Mouse (Mus musculus): ENCODE measurements around the gene Prrg2. TPM values are rescaled to one million over a fixed set of nuclear protein-coding genes. Genes with fewer than 3 reads are reported as not detected.

Gene Prrg2
- total and polyA plus RNA-seq, 2 experiments = 26.1 to 74.1 TPM

DNA sequence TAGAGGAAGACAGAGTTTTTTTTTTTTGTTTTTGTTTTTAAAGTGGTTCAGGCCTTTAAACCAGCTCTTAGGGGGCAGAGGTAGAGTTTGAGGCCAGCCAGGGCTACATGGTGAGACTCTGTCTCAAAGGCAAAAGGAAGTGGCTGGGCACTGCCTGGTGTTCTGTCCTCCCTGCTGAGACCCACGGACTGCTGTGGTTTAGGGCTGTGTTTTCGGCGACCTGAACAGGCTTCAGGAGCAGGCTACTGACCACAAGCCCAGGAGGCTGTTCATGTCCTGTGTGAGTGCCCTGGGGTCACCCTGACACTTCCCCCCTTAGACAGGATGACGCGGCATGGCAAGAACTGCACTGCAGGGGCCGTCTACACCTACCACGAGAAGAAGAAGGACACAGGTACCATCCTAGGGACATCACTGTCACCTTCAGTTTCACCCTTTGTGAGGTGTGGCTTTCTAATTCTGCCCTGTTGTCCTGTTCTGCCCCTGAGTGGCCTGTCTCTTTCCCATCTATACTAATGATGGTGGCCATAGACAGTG lies 10.8 kb upstream of the Prrg2 start:
- WGBS = 69% methylated on average over 7 of the region's 7 CpGs
- H3K9ac ChIP-seq (ENCODE audit: low read depth, low read length) = no peak overlapping the region
- peaks cover 28% of the 10 kb centered on the region; the same call in 1 of the 2 replicates for H3K79me2 ChIP-seq (ENCODE audit: control insufficient read depth, insufficient read depth, low read length)
- no peak overlapping the region for H3K4me3 ChIP-seq (ENCODE audit: insufficient read depth, low read depth, low read length)
- no peak for TF ChIP-seq CTCF (IDR thresholded peaks at IDR 0.05; ENCODE audit: low read depth, low read length)
- no peak for TF ChIP-seq POLR2A (IDR thresholded peaks at IDR 0.05; ENCODE audit: extremely low read depth, insufficient read depth, low read length)
- H3K27me3 ChIP-seq (ENCODE audit: control insufficient read depth, insufficient read depth, low read length) = no peaks in the 10 kb centered on the region
- H3K4me1 ChIP-seq (ENCODE audit: control insufficient read depth, insufficient read depth, low read length) = peaks cover 16% of the 10 kb centered on the region
- H3K27ac ChIP-seq (replicated peaks; ENCODE audit: insufficient read depth, low read depth, low read length) = peak overlapping the region; percentile 47; the same call in 1 of the 2 replicates
- H3K36me3 ChIP-seq (ENCODE audit: control insufficient read depth, insufficient read depth, low read length) = no peaks in the 10 kb centered on the region
- DNase-seq (ENCODE audit: extremely low read depth, low read depth, low spot score) = no peak

DNA sequence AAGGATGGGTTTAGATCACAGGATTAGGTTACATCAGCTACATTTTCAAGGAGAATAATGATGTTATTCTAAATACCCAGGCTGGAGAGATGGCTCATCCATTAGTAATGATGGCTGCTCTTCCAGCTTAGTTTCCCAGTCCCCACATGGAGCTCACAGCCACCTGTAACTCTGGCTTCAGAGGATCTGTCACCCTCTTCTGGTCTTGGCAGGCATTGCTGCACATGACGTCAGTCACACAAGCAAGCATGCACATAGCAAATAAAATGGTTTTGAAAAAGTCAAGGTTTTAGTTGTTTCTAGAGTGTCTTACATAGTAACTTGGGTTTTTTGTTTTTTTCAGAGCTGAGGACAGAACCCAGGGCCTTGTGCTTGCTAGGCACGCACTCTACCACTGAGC lies 9.8 kb upstream of the Prrg2 start:
- H3K4me1 ChIP-seq (ENCODE audit: control insufficient read depth, insufficient read depth, low read length) = peaks cover 16% of the 10 kb centered on the region
- peak; percentile 63 for TF ChIP-seq CTCF (IDR thresholded peaks at IDR 0.05; ENCODE audit: low read depth, low read length)
- no peak for TF ChIP-seq POLR2A (IDR thresholded peaks at IDR 0.05; ENCODE audit: extremely low read depth, insufficient read depth, low read length)
- WGBS = 22% methylated on average over 2 of the region's 2 CpGs
- H3K79me2 ChIP-seq (ENCODE audit: control insufficient read depth, insufficient read depth, low read length) = peaks cover 29% of the 10 kb centered on the region; the same call in 1 of the 2 replicates
- H3K36me3 ChIP-seq (ENCODE audit: control insufficient read depth, insufficient read depth, low read length) = no peaks in the 10 kb centered on the region
- peak overlapping the region; percentile 55 for H3K27ac ChIP-seq (replicated peaks; ENCODE audit: insufficient read depth, low read depth, low read length)
- no peaks in the 10 kb centered on the region for H3K27me3 ChIP-seq (ENCODE audit: control insufficient read depth, insufficient read depth, low read length)
- no peak for DNase-seq (ENCODE audit: extremely low read depth, low read depth, low spot score)
- no peak overlapping the region for H3K9ac ChIP-seq (ENCODE audit: low read depth, low read length)
- no peak overlapping the region for H3K4me3 ChIP-seq (ENCODE audit: insufficient read depth, low read depth, low read length)

DNA sequence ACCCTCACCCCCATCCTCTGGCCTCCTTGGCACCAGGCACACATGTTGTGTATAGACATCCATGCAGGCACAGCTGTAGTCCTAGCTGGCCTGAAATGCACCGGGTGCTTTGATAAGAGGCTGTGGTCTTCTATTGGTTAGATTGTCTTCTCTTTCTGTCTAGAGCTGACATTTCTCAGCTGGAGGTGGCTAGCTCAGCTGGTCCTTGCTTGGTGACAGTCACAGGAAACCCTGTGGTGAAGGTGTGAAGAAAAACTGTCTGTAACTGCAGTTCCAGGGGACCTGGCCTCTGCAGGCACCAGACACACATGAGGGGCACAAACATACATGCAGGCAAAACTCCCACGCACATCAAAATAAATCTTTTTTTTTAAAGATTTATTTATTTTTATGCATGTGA lies 7.2 kb upstream of the Prrg2 start:
- H3K27me3 ChIP-seq (ENCODE audit: control insufficient read depth, insufficient read depth, low read length) = no peaks in the 10 kb centered on the region
- no peak for DNase-seq (ENCODE audit: extremely low read depth, low read depth, low spot score)
- peaks cover 31% of the 10 kb centered on the region; the same call in 1 of the 2 replicates for H3K79me2 ChIP-seq (ENCODE audit: control insufficient read depth, insufficient read depth, low read length)
- no peak overlapping the region for H3K9ac ChIP-seq (ENCODE audit: low read depth, low read length)
- 90% methylated on average over 2 of the region's 2 CpGs for WGBS
- H3K4me1 ChIP-seq (ENCODE audit: control insufficient read depth, insufficient read depth, low read length) = peaks cover 9% of the 10 kb centered on the region
- TF ChIP-seq POLR2A (IDR thresholded peaks at IDR 0.05; ENCODE audit: extremely low read depth, insufficient read depth, low read length) = no peak
- TF ChIP-seq CTCF (IDR thresholded peaks at IDR 0.05; ENCODE audit: low read depth, low read length) = no peak
- H3K27ac ChIP-seq (replicated peaks; ENCODE audit: insufficient read depth, low read depth, low read length) = no peak overlapping the region
- H3K4me3 ChIP-seq (ENCODE audit: insufficient read depth, low read depth, low read length) = no peak overlapping the region
- H3K36me3 ChIP-seq (ENCODE audit: control insufficient read depth, insufficient read depth, low read length) = no peaks in the 10 kb centered on the region

DNA sequence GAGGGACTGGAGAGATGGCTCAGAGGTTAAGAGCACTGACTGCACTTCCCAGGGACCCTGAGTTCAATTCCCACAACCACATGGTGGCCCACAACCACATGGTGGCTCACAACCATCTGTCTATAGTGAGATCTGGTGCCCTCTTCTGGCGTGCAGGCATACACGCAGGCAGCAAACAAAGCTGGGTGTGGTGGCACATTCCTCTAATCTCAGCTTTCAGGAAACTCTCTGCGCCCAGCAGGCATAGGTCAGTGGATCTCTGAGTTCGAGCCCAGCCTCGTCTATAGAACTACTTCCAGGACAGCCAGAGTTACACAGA lies 5.5 kb upstream of the Prrg2 start:
- TF ChIP-seq CTCF (IDR thresholded peaks at IDR 0.05; ENCODE audit: low read depth, low read length) (peak; percentile 92), POLR2A (IDR thresholded peaks at IDR 0.05; ENCODE audit: extremely low read depth, insufficient read depth, low read length) (no peak)
- Histone ChIP-seq H3K27ac (replicated peaks; ENCODE audit: insufficient read depth, low read depth, low read length) (no peak overlapping the region), H3K9ac (ENCODE audit: low read depth, low read length) (no peak overlapping the region), H3K36me3 (ENCODE audit: control insufficient read depth, insufficient read depth, low read length) (no peaks in the 10 kb centered on the region), H3K4me3 (ENCODE audit: insufficient read depth, low read depth, low read length) (no peak overlapping the region), H3K4me1 (ENCODE audit: control insufficient read depth, insufficient read depth, low read length) (peaks cover 12% of the 10 kb centered on the region), H3K27me3 (ENCODE audit: control insufficient read depth, insufficient read depth, low read length) (no peaks in the 10 kb centered on the region), H3K79me2 (ENCODE audit: control insufficient read depth, insufficient read depth, low read length) (peaks cover 29% of the 10 kb centered on the region)
- 33% methylated on average over 5 of the region's 5 CpGs for WGBS
- DNase-seq (ENCODE audit: extremely low read depth, low read depth, low spot score) = peak; percentile 51

DNA sequence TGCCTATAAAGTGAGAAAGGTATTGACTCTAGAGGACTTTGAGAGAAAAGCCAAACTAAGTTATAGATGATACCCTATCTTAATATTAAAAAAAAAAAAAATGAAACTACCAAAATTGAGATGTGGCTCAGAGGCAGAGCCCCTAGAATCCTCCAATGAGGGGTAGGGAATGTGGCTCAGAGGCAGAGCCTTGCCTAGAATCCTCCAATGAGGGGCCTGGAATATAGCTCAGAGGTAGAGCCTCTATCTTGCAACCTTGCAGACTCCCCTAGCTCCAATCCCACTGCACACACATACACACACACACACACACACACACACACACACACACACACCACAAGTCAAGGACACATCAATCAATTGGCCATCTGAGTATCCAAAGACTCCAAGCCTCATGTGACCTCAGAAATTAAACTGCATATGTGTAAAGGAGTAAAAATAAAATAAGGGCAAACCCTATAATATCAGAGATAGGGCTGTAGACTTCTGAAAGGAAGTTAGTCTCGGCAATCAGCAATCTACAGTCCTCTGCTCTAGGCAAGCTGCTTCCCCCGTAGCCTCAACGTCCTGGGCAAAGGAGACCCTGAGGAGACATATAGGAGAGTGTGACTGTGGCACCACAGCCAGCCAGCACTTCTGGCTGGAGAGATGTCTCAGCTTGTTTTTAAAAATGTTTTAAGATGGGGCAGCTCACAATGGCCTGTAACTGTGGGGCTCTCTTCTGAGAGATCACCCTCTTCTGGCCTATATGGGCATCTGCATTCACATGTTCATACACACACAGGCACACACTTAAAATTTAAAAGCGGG lies 4.9 kb upstream of the Prrg2 start:
- DNase-seq (ENCODE audit: extremely low read depth, low read depth, low spot score) = no peak
- no peaks in the 10 kb centered on the region for H3K36me3 ChIP-seq (ENCODE audit: control insufficient read depth, insufficient read depth, low read length)
- no peak overlapping the region for H3K4me3 ChIP-seq (ENCODE audit: insufficient read depth, low read depth, low read length)
- no peaks in the 10 kb centered on the region for H3K27me3 ChIP-seq (ENCODE audit: control insufficient read depth, insufficient read depth, low read length)
- no peak overlapping the region for H3K9ac ChIP-seq (ENCODE audit: low read depth, low read length)
- peaks cover 8% of the 10 kb centered on the region for H3K4me1 ChIP-seq (ENCODE audit: control insufficient read depth, insufficient read depth, low read length)
- peaks cover 29% of the 10 kb centered on the region for H3K79me2 ChIP-seq (ENCODE audit: control insufficient read depth, insufficient read depth, low read length)
- 83% methylated on average over 4 of the region's 4 CpGs for WGBS
- TF ChIP-seq POLR2A (IDR thresholded peaks at IDR 0.05; ENCODE audit: extremely low read depth, insufficient read depth, low read length) (no peak), CTCF (IDR thresholded peaks at IDR 0.05; ENCODE audit: low read depth, low read length) (no peak)
- no peak overlapping the region for H3K27ac ChIP-seq (replicated peaks; ENCODE audit: insufficient read depth, low read depth, low read length)

GRCm38 (mm10) chr7:45061532-45062075 lies 873 bp downstream of the Prrg2 start:
- 6% methylated on average over 11 of the region's 11 CpGs for WGBS
- no peak for TF ChIP-seq CTCF (IDR thresholded peaks at IDR 0.05; ENCODE audit: low read depth, low read length)
- no peak for TF ChIP-seq POLR2A (IDR thresholded peaks at IDR 0.05; ENCODE audit: extremely low read depth, insufficient read depth, low read length)

More at GRCm38 (mm10) chr7:45061532-45062075, 873 bp downstream of the Prrg2 start:
- no peaks in the 10 kb centered on the region for H3K27me3 ChIP-seq (ENCODE audit: control insufficient read depth, insufficient read depth, low read length)
- peak overlapping the region; percentile 67 for H3K27ac ChIP-seq (replicated peaks; ENCODE audit: insufficient read depth, low read depth, low read length)
- H3K79me2 ChIP-seq (ENCODE audit: control insufficient read depth, insufficient read depth, low read length) = peaks cover 9% of the 10 kb centered on the region
- H3K4me1 ChIP-seq (ENCODE audit: control insufficient read depth, insufficient read depth, low read length) = peaks cover 8% of the 10 kb centered on the region
- H3K36me3 ChIP-seq (ENCODE audit: control insufficient read depth, insufficient read depth, low read length) = no peaks in the 10 kb centered on the region
- peak overlapping the region; percentile 34 for H3K4me3 ChIP-seq (ENCODE audit: insufficient read depth, low read depth, low read length)
- H3K9ac ChIP-seq (ENCODE audit: low read depth, low read length) = peak overlapping the region; percentile 65
- DNase-seq (ENCODE audit: extremely low read depth, low read depth, low spot score) = peak; percentile 81

All from liver, adult 2 months (tissue).